Mouse (Mus musculus) lung, adult 2 months (tissue): ENCODE results near the gene Atp6v0b.

ENCODE experiments used
- CTCF ChIP-seq: fragments of 200-500 bp; IDR thresholded peaks from 2 replicates; pipeline ENCODE4 v1.5.1; 2011; ENCODE audit warnings: mild to moderate bottlenecking, low read length, control low read depth; ENCODE audit not compliant: insufficient read depth
- POLR2A ChIP-seq: fragments of 200-500 bp; IDR thresholded peaks from 2 replicates; pipeline ENCODE4 v1.6.1; 2011; ENCODE audit warnings: low read depth, mild to moderate bottlenecking, control low read depth, low read length, borderline replicate concordance; ENCODE audit errors: extremely low read depth

DNA sequence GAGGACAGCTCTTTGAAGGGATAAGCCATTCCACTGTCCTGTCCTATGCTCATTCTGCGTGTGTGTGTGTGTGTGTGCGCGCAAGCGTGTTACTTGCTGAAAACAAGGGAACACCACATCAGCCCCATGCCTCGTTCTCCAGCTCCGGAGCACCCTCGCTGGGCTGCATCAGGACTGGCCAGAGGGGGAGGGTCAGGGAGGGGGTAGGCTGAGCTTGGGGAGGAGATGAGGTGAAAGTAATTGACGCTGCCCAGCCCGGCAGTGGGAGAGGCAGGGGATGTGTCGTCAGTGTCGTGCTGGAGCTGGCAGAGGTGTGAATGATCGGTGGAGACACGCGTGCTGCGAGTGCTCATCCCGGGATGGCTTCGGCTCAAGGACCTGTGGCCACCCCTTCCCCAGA is 38.1 kb downstream of the Atp6v0b start:
- TF ChIP-seq CTCF (no peak), POLR2A (no peak)
